Comparison of ENCODE assay signal across 17 mouse cellular contexts in genomic region chr10:5443020-5443419, GRCm38 (mm10).
DNase-seq lines count a peak whose midpoint lies in the region.
"Had no signal": no experiment of that assay in that cellular context is flagged by ENCODE, and none has a peak within 500 bp of the region (broad histone marks: within the 10 kb centered on the region; RNA-seq: fewer than 3 reads in every experiment).

No protein-coding gene starts in this region.

- peak; percentile 34 for DNase-seq in cerebellum, adult 11-12 months
- no peak for DNase-seq in cerebellum, adult 8-10 months
- peak; percentile 58 for DNase-seq in cerebellum, adult 9-10 months
- no peak for DNase-seq in cerebellum, postnatal 4 days (ENCODE audit: low spot score in 2 of 2)
- peak; percentile 41 for DNase-seq in cerebellum, adult 9-11 months
- no peak for DNase-seq in cerebellum, postnatal 10 days
- DNase-seq in brain, adult 2 months (ENCODE audit: low read depth, low spot score): peak; percentile 62
- no peak for DNase-seq in left cerebral cortex, postnatal 14 days (ENCODE audit: low spot score in 2 of 2)
- DNase-seq: adrenal gland, adult 2 months; adrenal gland, adult 8-10 months; adrenal gland, postnatal 10 days; adrenal gland, postnatal 14 days; adrenal gland, postnatal 25 days; adrenal gland, postnatal 36 days; B cell, adult 2 months; cerebellum, adult 11 months; cerebellum, adult 18-20 months had no signal

- intact Hi-C loops in left cerebral cortex, postnatal 14 days (cut with DNase I): no loop called here

Comparison
In these comparisons a context has a peak if more than half of its experiments do, and no peak if none do; other contexts are left out.
1. DNase-seq: peak in cerebellum, adult 11-12 months (single experiment), cerebellum, adult 9-10 months (single experiment), cerebellum, adult 9-11 months (single experiment) and brain, adult 2 months (single experiment); none in cerebellum, adult 8-10 months (single experiment), cerebellum, postnatal 4 days (0 of 2), cerebellum, postnatal 10 days (0 of 2) and left cerebral cortex, postnatal 14 days (0 of 2).